Mouse (Mus musculus): ENCODE measurements around the gene Trim41.
"Not testable (repeated sequence)": the region's sequence is repeated elsewhere in the genome, so short reads cannot be mapped to it uniquely, and the experiment has no call there.

DNA sequence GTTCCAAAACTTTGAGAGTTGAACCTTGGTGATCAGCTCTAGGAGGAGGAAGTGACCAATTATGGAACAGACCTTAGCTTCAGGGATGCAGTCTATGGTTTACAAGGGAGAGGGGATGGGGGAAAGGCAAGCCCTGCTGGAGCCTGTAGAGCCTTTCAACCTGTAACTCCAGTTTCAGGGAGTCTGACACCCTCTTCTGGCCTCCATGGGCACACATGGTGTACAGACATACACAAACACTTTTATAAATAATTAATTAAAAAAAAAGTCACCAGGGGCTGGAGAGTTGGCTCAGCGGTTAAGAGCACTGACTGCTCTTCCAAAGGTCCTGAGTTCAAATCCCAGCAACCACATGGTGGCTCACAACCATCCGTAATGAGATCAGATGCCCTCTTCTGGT, 29.2 kb upstream of the Trim41 start:
- not testable (repeated sequence) for TF ChIP-seq CTCF (IDR thresholded peaks at IDR 0.05; ENCODE audit: control insufficient read depth, insufficient read depth, insufficient replicate concordance, low read depth, low read length); POLR2A (IDR thresholded peaks at IDR 0.05; ENCODE audit: control insufficient read depth, low read depth, low read length)
